Mouse (Mus musculus): ENCODE results near the gene Trappc2l.
A peak's percentile ranks its signal among the peaks of the same experiment; 100 is the strongest.
"Not testable (repeated sequence)": the region's sequence is repeated elsewhere in the genome, so short reads cannot be mapped to it uniquely, and the experiment has no call there.

The Trappc2l gene

DNA sequence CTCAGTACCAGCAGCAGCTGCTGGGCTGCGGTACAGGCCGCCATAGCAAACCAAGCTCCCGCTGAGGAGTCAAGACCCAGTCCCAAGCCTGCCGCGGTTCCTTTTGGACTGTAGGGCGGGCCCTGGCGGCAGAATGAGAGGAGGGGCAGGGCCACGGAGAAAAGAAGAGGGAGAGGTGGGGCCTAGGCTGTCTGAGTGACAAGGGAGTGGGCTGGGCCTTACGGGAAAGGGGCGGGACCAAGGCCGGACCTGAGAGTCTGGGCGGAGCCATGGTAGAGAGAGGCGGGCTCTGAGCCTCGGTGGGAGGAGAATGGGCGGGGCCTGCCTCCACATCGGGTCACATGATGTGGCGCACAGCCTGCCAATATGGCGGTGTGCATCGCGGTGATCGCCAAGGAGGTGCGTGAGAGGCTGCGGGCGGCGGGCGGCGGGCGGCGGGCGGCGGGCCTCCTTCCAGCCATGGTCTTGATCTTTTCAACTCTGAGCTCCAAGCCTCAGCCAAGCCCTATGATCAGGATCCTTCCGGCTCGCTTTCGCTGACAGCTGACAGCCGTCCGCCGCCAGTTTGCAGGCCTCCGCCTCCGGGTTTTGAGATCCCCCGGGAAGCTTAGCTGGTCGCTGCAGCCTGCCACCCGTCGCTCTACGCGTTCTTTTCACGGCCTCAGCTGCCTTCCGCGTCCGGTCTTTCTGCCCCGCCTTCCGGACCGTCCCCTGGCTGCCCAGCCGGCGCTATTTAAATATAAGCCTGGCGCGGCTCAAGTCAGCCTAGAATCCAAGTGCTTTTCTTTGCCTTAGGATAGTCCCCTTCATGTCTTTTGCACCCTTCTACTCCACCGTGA lies at the start of gene Trappc2l, which contains the start of gene Galns:
Gene Trappc2l, plus strand, starts transcription at position 346 of the 839 bp plus-strand sequence.
Gene Galns, minus strand, starts transcription at position 169 of the 839 bp plus-strand sequence.
- DNase-seq: peak; percentile 93 to 97

DNA sequence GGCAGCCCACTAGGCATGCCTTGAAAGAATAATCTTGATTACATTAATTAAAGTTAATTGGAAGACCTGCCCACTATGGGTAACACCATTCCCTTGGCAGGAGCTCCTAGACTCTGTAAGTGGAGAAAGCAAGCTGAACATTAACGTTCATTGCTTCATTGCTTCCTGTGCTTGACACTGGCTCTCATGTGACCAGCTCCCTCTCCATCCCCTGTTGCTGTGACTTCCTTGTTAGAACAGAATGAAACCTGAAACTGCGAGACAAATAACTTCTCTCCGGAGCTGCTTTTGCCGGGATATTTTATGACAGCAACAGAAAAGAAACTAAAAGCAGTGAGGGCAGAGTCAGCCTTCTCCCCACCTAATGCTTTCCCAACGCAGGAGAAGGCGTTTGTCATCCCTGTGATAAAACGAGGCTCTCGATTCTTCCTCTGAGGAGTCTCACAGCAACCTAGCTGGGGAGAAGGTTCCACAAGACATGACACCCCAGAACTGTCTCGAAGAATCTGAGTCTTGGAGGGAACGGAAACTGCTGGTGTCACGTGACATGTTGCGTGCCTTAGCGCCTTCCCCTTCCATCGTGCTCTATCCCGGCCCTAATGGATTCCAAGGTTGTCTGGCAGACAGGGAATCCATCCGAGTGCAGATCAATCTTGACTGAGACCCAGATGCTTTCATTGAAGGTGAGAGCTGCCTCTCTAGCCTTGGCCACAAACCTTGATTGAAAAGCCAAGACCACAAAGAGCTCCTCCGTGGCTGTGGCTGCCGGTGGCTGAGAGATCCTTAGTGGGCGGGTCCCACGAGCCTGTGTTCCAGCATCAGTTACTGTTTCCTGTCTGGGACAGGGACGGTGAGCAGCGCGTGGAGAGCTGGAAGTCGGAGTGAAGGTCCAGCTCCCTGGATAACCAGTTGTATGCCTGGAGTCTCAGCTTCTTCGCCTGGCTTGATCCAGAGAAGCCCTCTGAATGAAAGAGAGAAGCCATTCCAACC lies 46.8 kb upstream of the Trappc2l start:
- no peak for DNase-seq

DNA sequence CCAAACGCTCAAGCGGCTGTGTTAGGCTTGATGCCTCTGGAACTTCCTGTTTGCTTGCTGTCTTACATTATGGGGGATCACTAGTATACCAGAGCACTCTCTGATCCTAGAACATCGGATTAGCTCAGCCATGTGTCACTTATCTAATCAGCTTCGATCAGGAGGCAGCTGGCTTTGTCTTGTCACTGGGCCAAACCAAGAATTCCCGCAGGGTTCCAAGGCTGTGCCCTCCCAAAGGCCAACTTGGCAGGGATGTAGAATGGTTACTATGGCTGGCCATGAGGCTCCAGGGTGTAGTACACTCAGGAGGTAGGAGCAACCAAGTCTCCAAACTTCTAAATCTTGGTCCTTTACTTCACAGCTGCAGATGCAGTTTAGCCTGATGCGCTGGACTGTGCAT lies 44.7 kb upstream of the Trappc2l start:
- DNase-seq: peak; percentile 41 to 52

DNA sequence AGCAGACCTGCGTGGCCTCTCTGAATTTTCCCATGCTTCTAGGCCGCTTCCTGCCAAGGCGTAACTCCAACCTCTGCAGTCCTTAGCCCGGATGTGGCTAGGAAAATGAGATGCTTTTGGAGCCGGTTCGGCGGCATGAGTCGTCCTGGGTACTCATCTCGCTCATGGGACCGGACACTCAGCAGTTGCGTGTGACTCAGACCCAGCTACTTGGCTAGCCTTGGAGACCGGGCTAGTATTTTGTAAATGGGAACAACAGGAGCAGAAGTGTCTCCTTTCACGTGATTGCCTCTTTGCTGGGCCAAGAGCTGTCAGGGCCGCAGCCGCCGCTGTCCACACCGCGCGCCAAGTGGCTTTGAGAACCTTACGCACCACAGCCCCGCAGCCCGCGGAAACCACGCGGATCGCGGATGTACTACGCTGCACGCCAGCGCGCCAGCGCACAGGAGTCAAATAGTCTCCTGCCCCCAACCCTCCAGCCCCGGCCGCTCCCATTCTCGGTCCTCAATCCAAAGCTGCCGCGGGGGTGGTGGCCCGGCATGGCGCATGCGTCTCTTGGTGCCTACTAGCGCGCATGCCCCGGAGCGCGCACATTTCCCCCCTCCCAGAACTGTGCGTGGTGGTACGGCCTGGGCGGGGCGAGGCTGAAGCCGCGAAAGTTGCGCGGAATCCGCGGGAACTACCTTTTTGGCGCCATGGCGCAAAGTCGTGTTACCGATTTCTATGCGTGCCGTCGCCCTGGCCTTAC lies 43.9 kb upstream of the Trappc2l start, which contains the start of gene Cdt1:
Gene Cdt1, plus strand, starts transcription at position 655 of the 748 bp plus-strand sequence.
- DNase-seq: peak; percentile 97 to 98

DNA sequence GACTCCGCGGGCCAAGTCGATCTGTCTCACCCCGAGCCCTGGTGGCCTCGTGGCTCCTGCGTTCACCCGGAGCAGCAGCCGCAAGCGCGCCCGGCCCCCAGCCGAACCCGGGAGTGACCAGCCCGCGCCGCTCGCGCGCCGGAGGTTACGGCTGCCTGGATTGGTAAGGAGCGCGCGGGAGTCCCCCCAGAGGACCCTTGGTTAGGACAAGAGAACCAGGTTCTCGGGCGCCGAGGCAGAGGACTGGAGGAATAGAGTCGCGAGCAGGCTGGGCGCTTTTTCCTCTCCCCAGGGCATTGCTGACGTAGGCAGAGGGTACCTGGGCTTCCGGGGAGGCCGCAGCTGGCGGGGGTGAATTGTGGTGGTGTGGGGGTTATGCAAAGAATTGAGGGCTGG lies 43.3 kb upstream of the Trappc2l start:
- DNase-seq: no peak

DNA sequence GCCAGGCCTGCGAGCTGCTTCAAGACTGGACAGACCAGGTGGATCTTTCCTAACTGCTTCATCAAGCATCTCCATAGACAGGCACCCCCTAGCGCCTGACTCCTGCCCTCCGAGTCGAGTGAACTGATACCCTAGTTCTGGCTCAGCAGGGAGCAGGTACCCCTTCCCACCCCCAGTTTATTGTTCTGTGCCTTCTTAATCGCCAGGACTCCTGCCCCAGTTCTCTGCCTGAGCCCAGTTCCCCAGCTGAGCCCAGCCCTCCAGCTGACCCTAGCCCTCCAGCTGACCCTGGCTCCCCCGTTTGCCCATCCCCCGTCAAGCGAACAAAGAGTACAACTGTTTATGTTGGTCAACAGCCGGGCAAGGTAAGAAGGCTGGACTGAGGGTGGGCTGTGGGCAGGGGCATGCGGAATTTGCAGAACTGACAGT lies 42.5 kb upstream of the Trappc2l start:
- no peak for DNase-seq

DNA sequence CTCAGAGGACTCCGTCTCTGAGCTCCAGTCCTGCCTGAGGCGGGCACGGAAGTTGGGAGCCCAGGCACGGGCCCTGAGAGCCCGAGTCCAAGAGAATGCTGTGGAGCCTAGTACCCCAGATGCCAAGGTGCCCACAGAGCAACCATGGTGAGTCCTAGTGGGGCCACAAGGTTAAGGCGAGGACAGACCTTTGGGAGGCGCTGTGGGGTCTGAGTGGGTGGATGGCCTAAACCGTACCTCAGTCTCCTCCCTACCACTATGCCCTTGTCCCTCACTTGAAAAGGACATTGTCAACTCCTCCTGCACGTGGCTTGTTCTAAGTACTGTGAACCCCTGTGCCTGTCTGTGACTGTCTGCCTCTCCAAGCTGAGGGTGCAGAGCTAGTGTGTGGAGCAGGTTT lies 42.1 kb upstream of the Trappc2l start:
- no peak for DNase-seq

DNA sequence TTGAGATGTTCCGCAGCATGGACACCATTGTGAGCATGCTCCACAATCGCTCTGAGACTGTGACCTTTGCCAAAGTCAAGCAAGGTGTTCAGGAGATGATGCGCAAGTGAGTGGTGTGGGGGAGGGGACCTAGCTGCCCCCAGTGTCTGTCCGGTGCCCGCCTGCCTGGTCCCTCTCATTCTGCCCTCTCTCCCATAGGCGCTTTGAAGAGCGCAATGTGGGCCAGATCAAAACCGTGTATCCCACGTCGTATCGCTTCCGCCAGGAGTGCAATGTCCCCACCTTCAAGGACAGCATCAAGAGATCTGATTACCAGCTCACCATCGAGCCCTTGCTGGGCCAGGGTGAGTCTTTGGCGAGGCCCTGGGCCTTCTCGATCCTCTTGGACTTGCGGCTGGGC lies 41.4 kb upstream of the Trappc2l start:
- no peak for DNase-seq

DNA sequence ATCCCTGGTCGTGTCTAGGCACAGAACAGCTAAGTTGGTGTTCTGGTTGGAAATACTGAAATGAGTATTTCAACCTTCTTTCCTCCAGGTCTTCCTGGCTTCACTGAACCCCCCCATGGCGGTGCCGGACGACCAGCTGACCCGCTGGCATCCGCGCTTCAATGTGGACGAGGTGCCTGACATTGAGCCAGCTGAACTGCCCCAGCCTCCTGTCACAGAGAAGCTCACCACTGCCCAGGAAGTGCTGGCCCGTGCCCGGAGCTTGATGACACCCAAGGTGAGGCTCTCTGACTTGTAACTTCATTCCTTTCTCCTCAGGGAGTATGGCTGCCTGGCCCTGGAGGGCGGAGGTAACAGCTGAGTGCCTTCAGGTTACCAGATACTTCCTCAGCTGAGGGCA lies 40.3 kb upstream of the Trappc2l start:
- peak; percentile 80 to 85 for DNase-seq

DNA sequence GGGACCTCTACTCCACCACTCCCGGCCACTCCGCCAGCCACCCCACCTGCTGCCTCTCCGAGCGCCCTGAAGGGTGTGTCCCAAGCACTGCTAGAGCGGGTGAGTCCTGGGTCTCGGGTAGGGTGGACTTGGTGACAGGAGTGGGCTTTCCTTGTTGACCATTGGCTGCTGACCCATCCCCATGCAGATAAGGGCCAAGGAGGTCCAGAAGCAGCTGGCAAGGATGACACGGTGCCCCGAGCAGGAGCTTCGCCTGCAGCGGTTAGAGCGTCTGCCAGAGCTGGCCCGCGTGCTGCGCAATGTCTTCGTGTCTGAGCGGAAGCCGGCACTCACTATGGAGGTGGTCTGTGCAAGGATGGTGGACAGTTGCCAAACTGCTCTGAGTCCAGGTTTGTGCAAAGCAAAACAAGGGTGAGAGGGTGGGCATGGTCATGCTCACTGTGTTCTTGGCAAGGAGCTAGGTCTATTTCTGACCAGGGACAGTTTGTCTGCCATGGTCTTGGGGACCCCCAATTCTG lies 39.6 kb upstream of the Trappc2l start:
- DNase-seq: peak in 1 of 2 experiments; percentile 21

DNA sequence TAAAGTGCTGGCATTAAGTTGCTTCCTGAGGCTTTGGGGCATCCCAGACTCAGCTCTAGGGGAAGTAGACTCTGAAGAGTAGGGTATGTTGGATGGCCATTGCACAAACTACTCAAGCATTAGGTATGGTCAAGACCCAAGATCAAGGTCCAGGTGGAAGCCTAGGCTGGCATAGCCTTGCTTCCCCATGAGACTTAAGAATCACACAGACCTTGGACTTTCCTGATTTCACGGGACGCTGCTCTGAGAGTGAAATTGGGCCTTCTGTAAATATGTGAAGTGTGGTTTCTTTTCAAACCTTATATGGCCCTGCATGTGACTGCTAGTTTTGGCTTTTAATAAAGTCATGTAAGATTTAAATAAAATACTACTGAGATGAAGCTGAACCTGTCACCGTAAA lies 38.7 kb upstream of the Trappc2l start:
- DNase-seq: peak in 1 of 2 experiments; percentile 5

DNA sequence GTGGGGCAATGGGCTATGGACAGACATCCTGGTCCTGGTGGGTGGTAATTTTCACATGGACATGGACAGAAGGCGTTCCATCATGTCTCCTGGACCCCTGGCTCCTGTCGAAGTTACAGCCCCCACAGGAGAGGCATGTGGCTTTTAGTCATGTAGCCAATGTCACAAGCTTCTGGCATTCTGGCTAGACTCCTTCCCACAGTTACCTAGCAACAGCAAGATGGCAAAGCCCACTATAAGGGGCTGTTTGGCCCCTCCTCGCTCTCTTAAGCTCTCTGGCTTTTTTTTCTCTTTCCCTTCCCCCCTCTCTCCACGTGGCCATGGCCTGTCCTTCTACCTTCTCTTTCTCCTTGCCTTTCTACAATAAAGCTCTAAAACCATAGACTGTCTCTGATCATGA lies 38.3 kb upstream of the Trappc2l start:
- DNase-seq: not testable (repeated sequence)

DNA sequence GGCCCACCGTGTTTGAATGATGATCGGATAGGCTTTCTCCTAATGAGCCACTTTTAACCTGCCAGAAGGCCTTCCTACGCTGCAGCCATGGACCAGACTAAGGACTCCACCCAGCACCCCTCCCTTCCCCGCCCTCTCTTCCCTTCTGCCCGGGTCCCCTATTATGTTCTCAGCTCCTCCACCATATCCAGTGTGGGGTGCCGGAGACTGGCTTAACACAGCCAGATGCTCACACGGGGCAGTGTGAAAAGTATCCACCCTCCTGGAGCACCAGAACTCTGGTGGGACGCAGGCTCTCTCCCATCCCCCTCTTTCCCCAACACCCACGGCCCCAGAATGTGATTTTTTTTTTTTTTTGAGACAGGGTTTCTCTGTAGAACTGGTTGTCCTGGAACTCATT lies 37.9 kb upstream of the Trappc2l start:
- DNase-seq: no peak

DNA sequence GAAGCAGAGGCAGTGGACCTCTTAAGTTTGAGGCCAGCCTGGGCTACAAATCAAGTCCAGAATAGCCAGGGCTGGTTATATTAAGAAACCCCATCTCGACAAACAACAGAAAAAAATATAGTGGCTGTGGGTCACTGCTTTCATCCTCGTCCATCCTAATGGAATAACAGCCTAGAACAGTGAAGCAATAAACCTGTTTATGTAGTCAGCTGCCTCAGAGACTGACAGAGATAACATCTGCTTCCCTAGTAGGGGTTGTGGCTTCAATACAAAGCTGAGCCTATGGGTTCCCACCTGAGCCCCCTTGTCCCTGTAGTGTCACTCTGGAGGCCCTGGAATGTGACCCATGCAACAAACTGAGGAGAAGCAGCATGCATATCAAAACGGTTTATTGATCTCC lies 37.2 kb upstream of the Trappc2l start:
- no peak for DNase-seq

DNA sequence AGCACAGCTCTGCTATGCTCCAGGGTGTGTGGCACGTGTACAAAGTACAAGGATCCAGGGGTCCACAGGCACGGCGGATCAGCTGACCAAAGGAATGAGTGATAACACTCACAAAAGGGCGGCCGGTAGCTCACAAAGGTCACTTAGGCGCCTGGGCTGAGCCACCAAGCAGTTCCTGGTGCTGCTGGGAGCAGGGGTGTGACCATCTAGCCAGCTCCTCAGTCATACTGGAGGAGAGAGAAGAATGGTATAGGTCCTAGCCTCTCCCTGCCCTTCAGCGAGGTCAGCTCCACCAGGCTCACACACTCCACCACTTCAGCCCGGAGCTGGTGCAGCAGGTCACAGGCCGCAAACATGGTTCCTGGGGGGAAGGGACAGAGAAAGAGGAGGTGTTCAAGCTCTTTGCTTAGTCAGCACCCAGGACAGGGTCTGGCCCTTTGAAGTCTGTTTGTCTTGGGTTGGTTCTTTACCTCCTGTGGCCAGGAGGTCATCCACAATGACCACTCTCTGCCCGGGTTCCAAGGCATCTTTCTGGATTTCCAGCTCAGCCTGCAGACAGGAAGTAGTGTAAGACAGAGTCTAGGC lies 36.7 kb upstream of the Trappc2l start:
- DNase-seq: no peak

DNA sequence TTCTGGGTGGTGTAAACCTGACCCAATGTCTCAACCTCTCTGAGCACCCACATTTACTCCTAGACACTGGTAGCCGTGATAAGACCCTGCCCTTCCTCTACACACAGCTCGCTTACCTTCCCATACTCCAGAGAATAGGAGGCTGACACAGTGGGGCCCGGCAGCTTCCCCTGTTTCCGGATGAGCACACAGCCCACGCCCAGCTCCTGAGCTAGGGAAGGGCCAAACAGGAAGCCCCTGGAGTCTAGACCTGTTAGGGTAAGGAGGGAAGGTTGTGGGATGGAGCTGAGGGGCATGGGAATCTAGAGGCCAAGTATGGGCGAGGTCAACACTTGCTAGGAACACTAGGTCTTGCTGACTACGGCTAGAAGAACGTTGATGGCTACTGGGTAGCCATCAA lies 36.2 kb upstream of the Trappc2l start:
- DNase-seq: no peak

DNA sequence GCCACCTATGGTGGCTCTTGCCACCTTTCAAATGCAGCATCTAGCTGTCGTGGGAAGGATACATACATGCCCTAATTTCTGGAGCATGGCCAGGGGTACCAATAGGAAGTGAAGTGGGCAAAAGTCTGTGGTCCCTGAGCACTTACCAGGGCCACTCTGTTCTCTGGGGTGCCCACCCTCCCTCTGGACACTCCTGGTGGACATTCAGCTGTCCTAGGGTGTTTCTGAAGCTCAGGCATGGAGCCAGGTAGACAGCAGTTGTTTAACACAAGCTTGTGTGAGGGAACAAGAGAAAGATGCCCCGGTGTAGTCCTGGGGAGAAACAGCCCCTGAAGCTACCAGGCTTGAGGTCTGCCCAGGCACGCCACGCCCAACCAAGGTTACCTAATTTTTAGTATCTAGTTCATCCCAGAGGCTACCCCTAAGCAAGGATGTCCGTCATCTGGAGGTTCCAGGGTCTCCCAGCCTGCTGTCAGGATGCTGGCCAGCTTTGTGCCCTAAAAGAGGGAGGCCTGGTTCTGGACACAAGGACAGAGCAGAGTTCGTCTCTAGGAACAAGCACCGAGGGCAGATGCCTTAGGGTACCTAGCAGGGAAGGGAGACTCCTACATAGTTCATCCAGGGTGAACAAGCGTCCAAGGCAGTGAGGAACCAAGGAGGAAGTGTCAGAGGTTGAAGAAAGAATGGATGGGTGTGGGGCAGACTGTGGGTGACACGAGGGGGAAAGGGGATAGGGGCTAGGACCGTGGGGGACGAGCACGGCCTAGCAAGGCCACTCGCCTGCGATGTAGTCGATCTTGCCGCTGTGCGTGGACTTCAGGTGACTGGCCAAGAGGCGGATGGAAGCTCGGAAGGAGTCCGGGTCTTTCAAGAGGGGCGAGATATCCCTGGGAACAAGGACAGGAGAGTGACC lies 35.4 kb upstream of the Trappc2l start:
- peak; percentile 40 to 48 for DNase-seq

DNA sequence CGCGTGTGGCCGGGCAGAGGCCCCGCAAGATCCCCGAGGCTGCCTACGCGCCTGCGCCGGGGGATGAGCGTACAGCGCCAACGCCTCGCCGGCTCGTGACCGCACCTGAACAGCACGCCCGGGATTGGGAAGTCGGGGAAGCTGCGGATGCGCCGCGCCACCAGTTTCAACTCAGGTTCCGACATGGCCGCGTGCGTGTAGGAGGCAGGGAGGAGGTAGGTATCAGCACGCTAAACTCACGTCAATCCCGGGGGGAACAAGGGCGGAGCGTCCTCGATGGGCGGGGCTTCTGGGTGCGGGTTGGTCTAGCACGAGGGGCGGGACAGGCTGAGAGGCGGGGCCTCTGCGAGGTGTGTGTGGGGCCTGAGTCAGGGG lies 34.8 kb upstream of the Trappc2l start, which contains the start of gene Aprt:
Gene Aprt, minus strand, starts transcription at position 262 of the 375 bp plus-strand sequence.
- peak; percentile 96 to 97 for DNase-seq

DNA sequence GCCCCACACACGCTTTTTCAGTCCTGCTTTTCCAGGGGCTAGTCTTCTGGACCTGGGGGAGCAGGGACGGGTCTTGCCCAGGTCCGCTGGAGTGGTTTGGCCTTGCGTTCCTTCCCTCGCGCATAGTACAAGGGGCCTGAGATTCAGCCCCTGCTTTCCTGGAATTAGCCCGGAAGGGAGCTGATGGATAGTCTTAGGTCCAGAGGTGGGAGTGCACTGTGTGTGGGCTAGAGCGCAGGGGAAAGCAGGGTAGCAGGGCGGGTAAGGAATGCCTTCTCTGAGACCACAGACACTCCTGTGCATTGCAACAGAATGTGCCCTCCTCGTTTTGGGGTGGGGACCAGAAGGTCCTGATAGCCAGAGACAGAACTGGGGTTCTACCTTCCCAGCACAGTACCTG lies 34.3 kb upstream of the Trappc2l start:
- DNase-seq: no peak

DNA sequence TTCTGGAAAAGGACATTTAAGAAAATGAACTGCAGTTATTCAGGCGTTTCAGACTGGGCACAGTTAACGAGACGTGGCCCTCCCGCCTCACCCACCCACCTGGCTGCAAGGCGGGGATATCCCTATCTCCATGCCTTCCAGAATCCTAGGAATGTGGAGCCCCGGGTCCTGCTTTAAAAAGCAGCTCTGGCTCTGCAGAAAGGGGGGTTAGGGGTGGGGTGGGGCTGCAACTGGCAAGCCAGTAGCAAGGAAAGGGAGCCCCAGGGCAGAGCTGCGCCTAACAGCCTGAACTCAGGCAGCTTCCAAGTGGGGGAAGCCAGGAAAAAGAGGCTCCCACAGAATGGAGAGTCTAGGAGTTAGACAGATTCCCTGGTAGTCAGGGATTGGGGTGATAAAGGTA lies 32.2 kb upstream of the Trappc2l start:
- no peak for DNase-seq

DNA sequence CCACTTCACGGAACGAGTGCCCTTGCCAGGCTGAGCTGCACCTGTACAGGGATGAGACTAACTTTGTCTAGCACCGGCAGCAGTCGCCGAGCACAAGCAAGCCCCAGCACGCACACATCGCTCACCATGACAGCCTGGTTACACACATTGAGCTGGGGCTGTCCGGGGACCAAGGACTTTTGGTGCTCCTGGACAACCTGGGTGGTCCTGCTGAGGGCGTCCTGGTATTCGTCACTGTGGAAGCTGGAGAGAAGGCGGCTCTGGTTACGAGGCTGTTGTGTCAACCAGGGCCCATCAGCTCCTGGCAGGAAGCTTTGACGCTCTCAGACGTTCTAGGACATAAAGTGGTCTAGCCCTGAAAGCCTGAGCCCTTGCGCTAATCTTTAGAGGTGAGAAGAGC lies 30.5 kb upstream of the Trappc2l start:
- DNase-seq: no peak

Measured in cerebellum, postnatal 25 days (tissue).